Mouse (Mus musculus) heart, embryonic 14.5 days (tissue): Measurements from ENCODE around the gene Igdcc4. TPM values are rescaled to one million over a fixed set of nuclear protein-coding genes. Genes with fewer than 3 reads are reported as not detected.

Experiments used
- ATAC-seq: fragments of 200-750 bp; cut with Nextera tagmentation; 2 replicates; pipeline ENCODE4 v1.8.0; 2017; ENCODE audit warnings: low read depth, moderate TSS enrichment; ENCODE audit not compliant: insufficient number of reproducible peaks, insufficient read depth, low FRiP score
- H3K27ac ChIP-seq, 2 experiments: fragments of 200-500 bp in 1 of 2; fragments of 300-500 bp in 1 of 2; sonication (generic) in 1 of 2; replicated peaks in 1 of 2; 2 replicates each; pipeline ENCODE4 v1.5.1; 2012 to 2014; ENCODE audit warnings: low read depth in 2 of 2, low read length in 2 of 2, control low read depth in 1 of 2, mild to moderate bottlenecking in 1 of 2, mixed read lengths in 1 of 2; ENCODE audit not compliant: control insufficient read depth in 1 of 2, insufficient read depth in 1 of 2
- H3K27me3 ChIP-seq: fragments of 300-500 bp; sonication (generic); 2 replicates; pipeline ENCODE4 v1.6.1; 2014; ENCODE audit warnings: mild to moderate bottlenecking, low read length, control low read depth; ENCODE audit not compliant: control insufficient read depth, insufficient read depth
- H3K36me3 ChIP-seq: fragments of 300-500 bp; sonication (generic); 2 replicates; pipeline ENCODE4 v1.6.1; 2014; ENCODE audit warnings: mild to moderate bottlenecking, control low read depth, low read length, mixed read lengths; ENCODE audit not compliant: control insufficient read depth, insufficient read depth
- H3K4me1 ChIP-seq, 2 experiments: fragments of 200-500 bp in 1 of 2; fragments of 300-500 bp in 1 of 2; sonication (generic) in 1 of 2; 2 replicates each; pipeline ENCODE4 v1.6.1; 2012 to 2014; ENCODE audit warnings: low read length in 2 of 2, control low read depth in 1 of 2, mixed read lengths in 1 of 2; ENCODE audit not compliant: control insufficient read depth in 2 of 2, insufficient read depth in 2 of 2
- H3K4me2 ChIP-seq: fragments of 300-500 bp; sonication (generic); 2 replicates; pipeline ENCODE4 v1.6.1; 2014; ENCODE audit warnings: mild to moderate bottlenecking, low read length
- H3K4me3 ChIP-seq, 2 experiments: fragments of 200-500 bp in 1 of 2; fragments of 300-500 bp in 1 of 2; sonication (generic) in 1 of 2; 2 replicates each; pipeline ENCODE4 v1.5.1; 2012 to 2014; ENCODE audit warnings: low read length in 2 of 2, mild to moderate bottlenecking in 2 of 2, control low read depth in 1 of 2, low read depth in 1 of 2, moderate library complexity in 1 of 2; ENCODE audit not compliant: control insufficient read depth in 1 of 2, insufficient read depth in 1 of 2
- H3K9ac ChIP-seq: fragments of 300-500 bp; sonication (generic); 2 replicates; pipeline ENCODE4 v1.6.1; 2014; ENCODE audit warnings: mild to moderate bottlenecking, low read length
- H3K9me3 ChIP-seq: fragments of 300-500 bp; sonication (generic); 2 replicates; pipeline ENCODE4 v1.6.1; 2016; ENCODE audit warnings: low read length, control low read depth; ENCODE audit not compliant: control insufficient read depth
- WGBS: fragments of 180-500 bp; shearing (Covaris S2); extraction: QIAGEN DNeasy Blood & Tissue Kit; methylation state at CpG from one replicate; pipeline ENCODE4 v1.1.7; 2014; 5-methylcytosine and 5-hydroxymethylcytosine counted together
- polyA plus RNA-seq: library from polyadenylated mRNA; unstranded; fragments of >200 nt; fragmentation: Nextera tagmentation; extraction: Ambion mirVana; gene quantifications from 2 replicates; pipeline ENCODE4 v1.2.1, GENCODE M21; 2014

Igdcc4 gene
- polyA plus RNA-seq, 1 experiment from 2014 or later = 15.7 TPM

DNA sequence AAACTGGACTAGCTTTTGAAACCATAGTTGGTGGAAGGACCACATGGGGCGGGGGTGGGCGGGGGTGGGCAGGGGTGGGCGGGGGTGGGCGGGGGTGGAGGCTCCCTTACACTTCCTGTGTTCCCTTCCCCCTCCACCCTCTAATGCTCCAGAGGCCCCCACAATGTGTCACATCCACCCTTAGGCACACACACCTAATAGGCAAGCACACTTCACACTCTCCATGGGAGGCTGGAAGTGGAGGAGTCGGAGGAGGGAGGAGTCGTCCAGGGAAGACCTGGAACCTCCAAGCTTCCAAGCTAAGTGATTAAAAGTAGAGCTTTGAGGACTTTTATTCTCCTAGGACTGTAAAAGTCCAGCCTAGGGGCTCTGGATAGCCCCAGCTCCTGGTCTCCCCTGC lies 67.2 kb downstream of the Igdcc4 start:
- no peaks in the 10 kb centered on the region for H3K4me1 ChIP-seq
- 51% methylated on average over 5 of the region's 6 CpGs for WGBS
- H3K27ac ChIP-seq = no peak overlapping the region
- peaks cover 8% of the 10 kb centered on the region for H3K27me3 ChIP-seq
- no peaks in the 10 kb centered on the region for H3K9me3 ChIP-seq
- H3K36me3 ChIP-seq = no peaks in the 10 kb centered on the region
- no peak overlapping the region for H3K4me3 ChIP-seq
- ATAC-seq = no peak
- no peak overlapping the region for H3K9ac ChIP-seq
- H3K4me2 ChIP-seq = no peak overlapping the region

DNA sequence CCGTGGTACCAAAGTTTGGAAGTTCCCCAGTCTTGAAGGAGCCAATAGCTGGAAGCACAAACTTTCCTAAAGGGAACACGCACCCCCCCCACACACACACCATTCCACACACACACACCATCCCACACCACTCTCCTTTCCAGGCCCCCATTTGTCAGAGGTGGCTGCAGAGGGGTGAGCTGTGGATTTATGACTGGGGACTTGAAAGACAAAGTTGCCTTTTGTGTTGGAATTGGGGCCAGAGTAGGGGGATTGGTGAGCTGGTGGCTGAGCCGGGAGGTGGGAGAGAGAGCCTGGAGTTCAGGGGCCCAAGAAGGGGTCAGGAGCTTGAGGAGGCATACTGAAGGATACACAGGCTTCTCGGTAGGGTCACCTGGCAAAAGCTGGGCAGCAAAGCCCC lies 67.7 kb downstream of the Igdcc4 start:
- H3K27ac ChIP-seq = no peak overlapping the region
- ATAC-seq = no peak
- no peaks in the 10 kb centered on the region for H3K9me3 ChIP-seq
- no peaks in the 10 kb centered on the region for H3K4me1 ChIP-seq
- H3K4me2 ChIP-seq = no peak overlapping the region
- no peak overlapping the region for H3K4me3 ChIP-seq
- 57% methylated on average over 4 of the region's 4 CpGs for WGBS
- peaks cover 4% of the 10 kb centered on the region for H3K27me3 ChIP-seq
- no peaks in the 10 kb centered on the region for H3K36me3 ChIP-seq
- H3K9ac ChIP-seq = no peak overlapping the region

DNA sequence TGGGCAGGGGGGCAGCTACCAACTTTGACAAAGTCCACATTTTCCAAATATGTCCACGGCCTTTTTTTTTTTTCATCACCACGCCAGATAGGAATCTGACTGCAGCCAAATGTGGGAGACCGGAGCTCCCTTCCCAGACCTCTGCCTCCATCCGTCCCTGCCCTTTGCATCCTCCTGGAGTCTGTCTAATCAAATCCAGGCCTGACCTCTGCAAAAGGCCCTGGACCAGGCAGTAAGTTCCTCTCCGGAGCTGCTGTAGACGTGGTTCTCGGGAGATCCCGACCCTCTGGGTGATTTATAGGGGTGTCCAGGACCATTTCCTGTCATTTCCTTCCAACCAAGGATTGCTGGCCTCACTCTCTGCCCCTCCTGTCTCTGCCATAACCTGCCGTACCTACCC lies 71.4 kb downstream of the Igdcc4 start:
- WGBS = 75% methylated on average over 9 of the region's 9 CpGs
- H3K9me3 ChIP-seq = no peaks in the 10 kb centered on the region
- H3K36me3 ChIP-seq = no peaks in the 10 kb centered on the region
- H3K27me3 ChIP-seq = peaks cover 4% of the 10 kb centered on the region; the same call in 1 of the 2 replicates
- H3K4me2 ChIP-seq = no peak overlapping the region
- no peak overlapping the region for H3K9ac ChIP-seq
- H3K27ac ChIP-seq = no peak overlapping the region
- H3K4me3 ChIP-seq = no peak overlapping the region
- ATAC-seq = no peak
- H3K4me1 ChIP-seq = no peaks in the 10 kb centered on the region

DNA sequence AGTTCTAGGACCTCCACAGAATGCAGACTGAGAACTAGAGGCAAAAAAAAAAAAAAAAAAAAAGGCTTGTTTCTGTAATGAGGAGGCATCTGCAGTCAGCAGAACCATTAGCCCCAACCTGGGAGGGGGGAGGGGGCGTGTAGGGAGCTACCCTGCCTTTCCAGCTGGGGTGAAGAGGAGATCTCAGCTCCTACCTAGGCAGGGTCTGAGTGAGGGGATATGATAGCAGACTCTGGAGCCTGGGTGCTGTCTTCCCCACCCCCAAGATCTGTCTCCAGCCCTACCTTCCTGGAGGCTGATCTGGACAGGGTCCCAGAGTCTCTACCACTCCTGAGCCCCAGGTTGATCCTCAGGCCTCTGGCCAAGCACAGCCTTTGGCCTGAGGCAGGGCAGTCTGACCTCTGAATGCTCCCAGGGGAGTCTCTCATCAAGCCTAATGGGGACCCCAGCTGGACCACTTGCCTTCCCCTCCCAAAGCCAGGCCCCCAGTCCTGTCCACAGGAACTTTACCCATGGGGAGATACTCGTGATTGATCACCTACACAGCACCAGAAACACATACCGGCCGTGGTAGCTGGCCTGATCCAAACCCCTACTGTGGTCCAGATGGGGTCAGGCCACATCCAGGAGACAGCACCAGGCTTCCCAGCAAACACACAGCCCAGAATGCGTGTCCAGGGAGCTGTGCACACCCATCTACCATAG lies 74.1 kb downstream of the Igdcc4 start:
- Histone ChIP-seq H3K36me3 (no peaks in the 10 kb centered on the region), H3K4me2 (no peak overlapping the region), H3K27ac (no peak overlapping the region), H3K27me3 (peaks cover 12% of the 10 kb centered on the region; the same call in 1 of the 2 replicates), H3K4me3 (no peak overlapping the region), H3K9me3 (no peaks in the 10 kb centered on the region), H3K9ac (no peak overlapping the region), H3K4me1 (peaks cover 19 to 24% of the 10 kb centered on the region in 2 experiments)
- ATAC-seq = no peak
- 64% methylated on average over 5 of the region's 5 CpGs for WGBS

DNA sequence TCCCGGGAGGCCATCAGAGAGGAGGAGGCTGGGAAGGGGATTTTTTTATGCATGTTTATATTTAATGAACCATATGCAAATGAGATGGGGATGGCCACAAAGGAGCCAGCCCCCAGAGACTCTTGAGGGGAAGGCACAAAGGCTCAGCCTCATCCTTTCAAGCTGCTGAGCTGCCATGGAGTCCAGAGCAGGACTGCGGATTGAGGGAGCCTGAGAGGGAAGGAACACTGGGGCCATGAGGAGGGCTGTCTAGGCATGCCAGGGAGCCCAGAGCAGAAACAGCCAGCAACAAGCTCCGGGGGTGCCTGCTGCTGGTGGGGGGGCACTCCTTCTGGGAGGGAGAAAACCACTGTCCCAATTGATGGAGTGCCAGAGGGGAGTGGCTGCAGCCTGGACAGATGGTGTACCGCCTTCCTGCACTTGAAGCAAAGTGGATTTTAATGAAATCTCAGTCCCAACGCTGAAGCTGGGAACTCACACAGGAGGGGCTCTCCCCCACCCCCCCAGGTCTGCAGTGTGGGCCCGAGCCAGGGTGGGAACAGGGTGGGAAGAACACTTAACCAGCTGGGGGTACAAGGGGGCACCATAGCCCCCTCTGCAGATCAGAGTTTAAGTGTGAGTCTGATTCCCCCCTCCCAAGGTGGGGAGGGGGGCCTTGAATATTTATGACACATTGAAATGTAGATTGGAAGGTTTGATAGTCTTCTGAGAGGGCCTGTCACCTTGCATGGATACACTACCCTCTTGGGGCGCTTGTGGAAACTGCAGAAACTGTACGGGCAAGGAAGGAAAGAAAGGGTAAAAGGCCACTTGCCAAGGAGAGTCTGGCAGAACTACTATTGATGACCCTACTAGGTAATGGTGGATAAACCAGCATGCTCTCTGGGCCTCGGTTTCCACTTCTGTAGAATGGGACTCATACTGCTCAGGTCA lies 74.9 kb downstream of the Igdcc4 start:
- Histone ChIP-seq H3K9me3 (no peaks in the 10 kb centered on the region), H3K4me1 (peaks cover 19 to 25% of the 10 kb centered on the region in 2 experiments), H3K9ac (no peak overlapping the region), H3K36me3 (no peaks in the 10 kb centered on the region), H3K27me3 (peaks cover 12% of the 10 kb centered on the region; the same call in 1 of the 2 replicates), H3K27ac (no peak overlapping the region), H3K4me2 (no peak overlapping the region), H3K4me3 (no peak overlapping the region)
- no peak for ATAC-seq
- WGBS = 52% methylated on average over 9 of the region's 9 CpGs

DNA sequence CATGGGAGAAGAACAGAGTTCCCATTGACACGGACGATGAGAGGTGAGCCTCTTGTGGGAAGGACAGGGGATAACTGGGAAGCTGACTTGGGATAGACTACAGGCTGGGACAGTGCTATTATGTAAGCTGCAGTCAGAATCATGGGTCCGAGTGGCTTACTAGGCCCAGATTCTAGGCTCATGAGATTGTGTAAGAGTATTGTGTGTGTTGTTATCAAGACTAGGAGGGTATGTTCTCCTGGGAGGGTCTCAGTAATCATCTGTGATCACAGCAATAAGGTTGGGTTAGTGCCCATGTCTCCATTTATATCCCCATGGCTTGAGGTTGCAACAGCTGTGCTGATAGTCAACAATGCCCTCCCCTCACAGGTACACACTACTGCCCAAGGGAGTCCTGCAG lies 76.2 kb downstream of the Igdcc4 start:
- no peaks in the 10 kb centered on the region for H3K9me3 ChIP-seq
- peaks cover 12% of the 10 kb centered on the region; the same call in 1 of the 2 replicates for H3K27me3 ChIP-seq
- peaks cover 19 to 25% of the 10 kb centered on the region in 2 experiments for H3K4me1 ChIP-seq
- no peak overlapping the region for H3K9ac ChIP-seq
- H3K36me3 ChIP-seq = no peaks in the 10 kb centered on the region
- no peak overlapping the region for H3K4me3 ChIP-seq
- ATAC-seq = no peak
- no peak overlapping the region for H3K27ac ChIP-seq
- WGBS = 74% methylated on average over 3 of the region's 3 CpGs
- no peak overlapping the region for H3K4me2 ChIP-seq

DNA sequence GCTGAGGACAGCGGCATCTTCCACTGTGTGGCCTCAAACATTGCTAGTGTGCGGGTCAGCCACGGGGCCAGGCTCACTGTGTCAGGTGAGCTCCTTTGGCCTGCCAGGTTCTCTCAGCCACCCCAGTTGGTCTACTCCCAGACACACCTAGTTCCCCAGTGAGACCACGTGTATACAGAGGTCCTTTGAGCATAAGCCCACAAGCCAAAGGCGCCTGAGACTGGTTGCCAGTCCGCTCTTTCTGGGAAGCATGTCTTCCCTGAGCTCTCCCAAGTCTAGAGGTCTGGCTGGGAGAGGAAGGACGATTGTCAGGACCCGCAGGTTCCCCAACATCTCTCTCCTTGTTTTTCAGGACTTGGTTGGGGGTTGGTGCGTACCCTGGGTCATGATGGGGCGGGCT lies 76.6 kb downstream of the Igdcc4 start:
- ATAC-seq = no peak
- Histone ChIP-seq H3K9ac (peak overlapping the region; percentile 57; the same call in 1 of the 2 replicates), H3K4me2 (peak overlapping the region; percentile 58; the same call in 1 of the 2 replicates), H3K27me3 (peaks cover 12% of the 10 kb centered on the region; the same call in 1 of the 2 replicates), H3K36me3 (no peaks in the 10 kb centered on the region), H3K27ac (no peak overlapping the region), H3K9me3 (no peaks in the 10 kb centered on the region), H3K4me3 (no peak overlapping the region), H3K4me1 (peaks cover 19 to 25% of the 10 kb centered on the region in 2 experiments)
- WGBS = 64% methylated on average over 10 of the region's 10 CpGs
